Mouse (Mus musculus) myocyte (in vitro differentiated cells): ENCODE measurements around the gene Mars.

Experiments used
- CEBPB ChIP-seq: IDR thresholded peaks from 2 replicates; pipeline ENCODE4 v1.6.1; 2011; ENCODE audit warnings: mild to moderate bottlenecking, moderate library complexity; ENCODE audit not compliant: poor library complexity, insufficient read depth, severe bottlenecking
- MAX ChIP-seq: IDR thresholded peaks from one replicate; pipeline ENCODE4 v1.6.1; 2011; ENCODE audit warnings: low read depth, mild to moderate bottlenecking, control low read depth
- MYOG ChIP-seq, 3 experiments: IDR thresholded peaks; one replicate each; pipeline ENCODE4 v1.6.1; 2011; ENCODE audit warnings: control low read depth in 2 of 3, low read depth in 2 of 3, mild to moderate bottlenecking in 2 of 3; ENCODE audit not compliant: insufficient read length in 2 of 3, control insufficient read depth in 1 of 3, insufficient read depth in 1 of 3
- POLR2A ChIP-seq: IDR thresholded peaks from one replicate; pipeline ENCODE4 v1.6.1; 2011; ENCODE audit warnings: low read depth, mild to moderate bottlenecking, control low read depth, moderate library complexity; ENCODE audit not compliant: insufficient read length
- SRF ChIP-seq: IDR thresholded peaks from one replicate; pipeline ENCODE4 v1.6.1; 2011; ENCODE audit warnings: low read depth; ENCODE audit not compliant: control insufficient read depth, insufficient read length
- USF1 ChIP-seq: IDR thresholded peaks from one replicate; pipeline ENCODE4 v1.6.1; 2011; ENCODE audit warnings: low read depth, mild to moderate bottlenecking, control low read depth, moderate library complexity

- TF ChIP-seq SRF, result no peak
- no peak for TF ChIP-seq POLR2A
- no peak for TF ChIP-seq USF1
- no peak for TF ChIP-seq MAX
- no peak for TF ChIP-seq MYOG (IDR thresholded peaks at IDR 0.05; ENCODE audit: control insufficient read depth in 1 of 3, insufficient read depth in 1 of 3, insufficient read length in 2 of 3, low read depth in 2 of 3)
- no peak for TF ChIP-seq CEBPB
These were observed 39.2 kb upstream of the Mars start for GRCm38 (mm10) chr10:127350594-127351284.
